Mouse (Mus musculus) thymus, adult 2 months (tissue): ENCODE data around the gene Fam192a.

Experiments used
- CTCF ChIP-seq: fragments of 200-500 bp; IDR thresholded peaks from 2 replicates; pipeline ENCODE4 v1.5.1; 2012; ENCODE audit warnings: mild to moderate bottlenecking, control low read depth, low read length, moderate library complexity, borderline replicate concordance; ENCODE audit not compliant: control insufficient read depth, poor library complexity, insufficient read depth; ENCODE audit errors: extremely low read depth
- POLR2A ChIP-seq: fragments of 200-500 bp; IDR thresholded peaks from 2 replicates; pipeline ENCODE4 v1.6.1; 2012; ENCODE audit warnings: mild to moderate bottlenecking, low read length, control low read depth, moderate library complexity; ENCODE audit not compliant: control insufficient read depth, poor library complexity, insufficient read depth; ENCODE audit errors: extremely low read depth

DNA sequence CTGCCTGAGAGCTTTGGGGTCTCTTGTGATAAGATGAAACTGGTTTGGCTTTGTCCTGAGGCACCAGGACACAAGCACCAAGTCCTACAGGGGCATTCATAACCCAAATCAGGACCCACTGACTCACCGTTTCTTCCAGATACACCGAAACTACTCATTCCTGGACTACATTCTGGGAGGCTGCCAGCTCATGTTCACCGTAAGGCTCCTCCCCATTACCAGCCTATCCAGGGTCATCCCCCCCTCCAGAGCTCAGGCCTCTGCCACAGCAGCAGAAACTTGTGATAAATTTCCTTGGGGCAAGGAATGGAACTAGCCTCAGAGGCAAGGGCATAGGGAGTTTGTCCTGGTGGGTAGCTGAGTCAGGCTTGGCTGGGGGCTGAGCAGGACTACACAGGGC, 44.5 kb downstream of the Fam192a start:
- TF ChIP-seq POLR2A, result no peak
- TF ChIP-seq CTCF, result no peak
